Mouse (Mus musculus): ENCODE measurements around the gene Tmem204. TPM values are rescaled to one million over a fixed set of nuclear protein-coding genes. Genes with fewer than 3 reads are reported as not detected.

The Tmem204 gene
- total RNA-seq, 1 experiment, result 0.62 TPM

DNA sequence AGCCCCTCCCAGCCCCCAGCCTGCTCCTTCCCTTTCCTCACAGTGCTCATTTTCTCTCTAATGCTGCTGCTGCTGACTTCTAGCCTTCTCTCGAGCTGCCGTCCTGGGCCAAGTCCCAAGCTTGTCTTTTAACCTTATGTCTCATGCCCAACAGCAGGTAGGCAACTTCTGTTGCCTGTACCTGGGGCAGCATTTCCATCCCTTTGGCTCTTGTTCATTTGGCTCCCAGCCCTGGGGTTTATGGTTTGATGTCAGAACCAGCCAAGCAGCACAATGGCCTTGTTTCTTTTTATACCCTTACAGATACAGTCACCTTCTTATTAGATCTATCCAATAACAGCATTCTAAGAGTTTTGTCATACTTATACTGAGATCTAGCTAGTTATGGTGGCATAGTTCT is 12.8 kb upstream of the Tmem204 start:
- in situ Hi-C loops (cut with MboI; ENCODE audit: low sequenced_read_pairs in 2 of 2, unreplicated experiment in 2 of 2), result no loop called here
- no peak for DNase-seq (ENCODE audit: low read depth, low spot score)
- H3K36me3 ChIP-seq (ENCODE audit: control insufficient read depth, insufficient read depth, low read length, poor library complexity, severe bottlenecking), result peaks cover 18% of the 10 kb centered on the region
- no peak overlapping the region for H3K4me3 ChIP-seq (ENCODE audit: insufficient read depth in 1 of 2, low read depth in 1 of 2, low read length in 2 of 2, poor library complexity in 1 of 2, severe bottlenecking in 1 of 2)
- H3K27ac ChIP-seq (ENCODE audit: insufficient read depth, low read depth, low read length, poor library complexity, severe bottlenecking), result no peak overlapping the region
- no peak for TF ChIP-seq MAFK (IDR thresholded peaks at IDR 0.05; ENCODE audit: insufficient read depth, low read depth, low read length)
- no peak for TF ChIP-seq HCFC1 (IDR thresholded peaks at IDR 0.05; ENCODE audit: borderline replicate concordance, insufficient read depth, low read length)
- TF ChIP-seq ZNF384 (IDR thresholded peaks at IDR 0.05; ENCODE audit: low read depth, low read length), result no peak
- TF ChIP-seq ZC3H11A (IDR thresholded peaks at IDR 0.05; ENCODE audit: borderline replicate concordance, low read depth, low read length), result no peak
- no peak for TF ChIP-seq CHD2 (IDR thresholded peaks at IDR 0.05; ENCODE audit: low read depth, low read length)
- no peak overlapping the region for H3K9ac ChIP-seq (ENCODE audit: insufficient read depth, low read depth, low read length, poor library complexity, severe bottlenecking)
- H3K9me3 ChIP-seq (ENCODE audit: control insufficient read depth, insufficient read depth, low read depth, low read length), result no peaks in the 10 kb centered on the region
- no peaks in the 10 kb centered on the region for H3K4me1 ChIP-seq (ENCODE audit: control insufficient read depth in 2 of 2, insufficient read depth in 2 of 2, low read length in 2 of 2, poor library complexity in 1 of 2)

DNA sequence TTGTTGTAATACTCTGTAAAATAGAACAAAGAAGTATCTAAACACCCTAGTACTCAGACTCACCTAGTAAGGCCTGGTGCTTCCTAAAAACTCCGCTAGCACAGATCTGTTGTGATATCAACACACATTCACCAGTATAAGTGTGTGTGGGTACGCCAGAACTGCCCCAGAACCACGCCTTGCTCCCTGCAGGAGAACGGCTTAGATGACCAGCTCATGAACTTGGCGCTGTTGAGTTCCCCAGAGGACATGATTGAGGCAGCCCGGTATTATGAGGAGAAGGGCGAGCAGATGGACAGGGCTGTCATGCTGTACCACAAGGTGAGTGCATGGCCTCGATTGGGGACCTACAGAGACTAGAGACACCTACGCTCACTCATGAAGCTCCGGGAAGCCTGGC is 7.1 kb upstream of the Tmem204 start:
- no peaks in the 10 kb centered on the region for H3K4me1 ChIP-seq (ENCODE audit: control insufficient read depth in 2 of 2, insufficient read depth in 2 of 2, low read length in 2 of 2, poor library complexity in 1 of 2)
- peaks cover 4% of the 10 kb centered on the region; the same call in 1 of the 2 replicates for H3K36me3 ChIP-seq (ENCODE audit: control insufficient read depth, insufficient read depth, low read length, poor library complexity, severe bottlenecking)
- in situ Hi-C loops (cut with MboI; ENCODE audit: low sequenced_read_pairs in 2 of 2, unreplicated experiment in 2 of 2), result no loop called here
- no peak for DNase-seq (ENCODE audit: low read depth, low spot score)
- TF ChIP-seq HCFC1 (IDR thresholded peaks at IDR 0.05; ENCODE audit: borderline replicate concordance, insufficient read depth, low read length) (no peak), ZNF384 (IDR thresholded peaks at IDR 0.05; ENCODE audit: low read depth, low read length) (no peak), ZC3H11A (IDR thresholded peaks at IDR 0.05; ENCODE audit: borderline replicate concordance, low read depth, low read length) (no peak), MAFK (IDR thresholded peaks at IDR 0.05; ENCODE audit: insufficient read depth, low read depth, low read length) (no peak), CHD2 (IDR thresholded peaks at IDR 0.05; ENCODE audit: low read depth, low read length) (no peak)
- H3K4me3 ChIP-seq (ENCODE audit: insufficient read depth in 1 of 2, low read depth in 1 of 2, low read length in 2 of 2, poor library complexity in 1 of 2, severe bottlenecking in 1 of 2), result no peak overlapping the region
- H3K27ac ChIP-seq (ENCODE audit: insufficient read depth, low read depth, low read length, poor library complexity, severe bottlenecking), result no peak overlapping the region
- no peaks in the 10 kb centered on the region for H3K9me3 ChIP-seq (ENCODE audit: control insufficient read depth, insufficient read depth, low read depth, low read length)
- H3K9ac ChIP-seq (ENCODE audit: insufficient read depth, low read depth, low read length, poor library complexity, severe bottlenecking), result no peak overlapping the region

DNA sequence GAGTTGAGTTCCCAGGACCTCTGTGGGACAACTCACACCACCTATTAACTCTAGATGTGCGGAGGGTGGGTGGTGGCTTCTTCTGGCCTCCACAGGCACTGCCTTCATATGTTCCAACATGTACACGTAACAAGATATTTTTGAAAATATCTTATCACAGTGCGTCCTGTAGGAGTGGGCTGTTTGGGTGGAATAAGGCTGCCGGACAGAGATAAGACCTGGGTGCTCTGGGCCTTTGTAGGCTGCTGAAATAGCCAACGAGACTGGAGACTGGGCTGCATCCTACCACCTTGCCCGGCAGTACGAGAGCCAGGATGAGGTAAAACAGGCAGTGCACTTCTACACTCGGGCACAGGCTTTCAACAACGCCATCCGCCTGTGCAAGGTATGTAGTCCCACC is 5.8 kb upstream of the Tmem204 start:
- H3K36me3 ChIP-seq (ENCODE audit: control insufficient read depth, insufficient read depth, low read length, poor library complexity, severe bottlenecking), result peaks cover 4% of the 10 kb centered on the region; the same call in 1 of the 2 replicates
- in situ Hi-C loops (cut with MboI; ENCODE audit: low sequenced_read_pairs in 2 of 2, unreplicated experiment in 2 of 2), result no loop called here
- no peaks in the 10 kb centered on the region for H3K4me1 ChIP-seq (ENCODE audit: control insufficient read depth in 2 of 2, insufficient read depth in 2 of 2, low read length in 2 of 2, poor library complexity in 1 of 2)
- H3K9me3 ChIP-seq (ENCODE audit: control insufficient read depth, insufficient read depth, low read depth, low read length), result no peaks in the 10 kb centered on the region
- H3K9ac ChIP-seq (ENCODE audit: insufficient read depth, low read depth, low read length, poor library complexity, severe bottlenecking), result no peak overlapping the region
- no peak for DNase-seq (ENCODE audit: low read depth, low spot score)
- TF ChIP-seq ZC3H11A (IDR thresholded peaks at IDR 0.05; ENCODE audit: borderline replicate concordance, low read depth, low read length) (no peak), CHD2 (IDR thresholded peaks at IDR 0.05; ENCODE audit: low read depth, low read length) (no peak), ZNF384 (IDR thresholded peaks at IDR 0.05; ENCODE audit: low read depth, low read length) (no peak), HCFC1 (IDR thresholded peaks at IDR 0.05; ENCODE audit: borderline replicate concordance, insufficient read depth, low read length) (no peak), MAFK (IDR thresholded peaks at IDR 0.05; ENCODE audit: insufficient read depth, low read depth, low read length) (no peak)
- no peak overlapping the region; the same call in 1 of the 2 replicates for H3K27ac ChIP-seq (ENCODE audit: insufficient read depth, low read depth, low read length, poor library complexity, severe bottlenecking)
- no peak overlapping the region for H3K4me3 ChIP-seq (ENCODE audit: insufficient read depth in 1 of 2, low read depth in 1 of 2, low read length in 2 of 2, poor library complexity in 1 of 2, severe bottlenecking in 1 of 2)

DNA sequence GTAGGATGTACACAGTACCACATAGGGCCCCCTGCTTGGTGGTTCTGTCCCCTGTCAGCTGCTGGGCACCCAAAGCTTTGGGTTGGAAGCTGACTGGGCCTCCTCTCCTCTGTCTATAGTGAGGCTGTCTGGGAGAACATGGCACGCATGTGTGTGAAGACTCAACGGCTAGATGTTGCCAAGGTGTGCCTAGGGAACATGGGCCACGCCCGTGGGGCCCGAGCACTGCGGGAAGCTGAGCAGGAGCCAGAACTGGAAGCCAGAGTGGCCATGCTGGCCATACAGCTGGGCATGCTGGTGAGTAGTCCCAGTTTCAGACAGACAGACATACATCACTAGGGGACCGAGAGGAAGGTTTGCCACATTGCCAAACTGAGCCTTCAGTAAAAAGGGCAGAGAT is 3.3 kb upstream of the Tmem204 start:
- in situ Hi-C loops (cut with MboI; ENCODE audit: low sequenced_read_pairs in 2 of 2, unreplicated experiment in 2 of 2), result no loop called here
- H3K27ac ChIP-seq (ENCODE audit: insufficient read depth, low read depth, low read length, poor library complexity, severe bottlenecking), result no peak overlapping the region
- H3K36me3 ChIP-seq (ENCODE audit: control insufficient read depth, insufficient read depth, low read length, poor library complexity, severe bottlenecking), result peaks cover 4% of the 10 kb centered on the region; the same call in 1 of the 2 replicates
- H3K9ac ChIP-seq (ENCODE audit: insufficient read depth, low read depth, low read length, poor library complexity, severe bottlenecking), result no peak overlapping the region
- DNase-seq (ENCODE audit: low read depth, low spot score), result no peak
- no peaks in the 10 kb centered on the region; a peak in 1 of 4 replicates for H3K4me1 ChIP-seq (ENCODE audit: control insufficient read depth in 2 of 2, insufficient read depth in 2 of 2, low read length in 2 of 2, poor library complexity in 1 of 2)
- TF ChIP-seq ZNF384 (IDR thresholded peaks at IDR 0.05; ENCODE audit: low read depth, low read length) (no peak), HCFC1 (IDR thresholded peaks at IDR 0.05; ENCODE audit: borderline replicate concordance, insufficient read depth, low read length) (no peak), MAFK (IDR thresholded peaks at IDR 0.05; ENCODE audit: insufficient read depth, low read depth, low read length) (no peak), ZC3H11A (IDR thresholded peaks at IDR 0.05; ENCODE audit: borderline replicate concordance, low read depth, low read length) (no peak), CHD2 (IDR thresholded peaks at IDR 0.05; ENCODE audit: low read depth, low read length) (no peak)
- no peak overlapping the region for H3K4me3 ChIP-seq (ENCODE audit: insufficient read depth in 1 of 2, low read depth in 1 of 2, low read length in 2 of 2, poor library complexity in 1 of 2, severe bottlenecking in 1 of 2)
- no peaks in the 10 kb centered on the region for H3K9me3 ChIP-seq (ENCODE audit: control insufficient read depth, insufficient read depth, low read depth, low read length)

Measured in ES-E14 (cell line).